Mouse (Mus musculus) hindbrain, postnatal 0 days (tissue): ENCODE measurements around the gene Hmgb3. TPM values are rescaled to one million over a fixed set of nuclear protein-coding genes. Genes with fewer than 3 reads are reported as not detected.

ENCODE experiments used
- ATAC-seq: fragments of 200-750 bp; cut with Nextera tagmentation; 2 replicates; pipeline ENCODE4 v1.8.0; 2017; ENCODE audit warnings: mild to moderate bottlenecking, moderate TSS enrichment, moderate library complexity
- DNase-seq: peaks from one replicate; pipeline ENCODE4 v3.0.0-alpha.2; 2015; ENCODE audit warnings: low spot score
- H3K27ac ChIP-seq: fragments of 300-500 bp; sonication (generic); 2 replicates; pipeline ENCODE4 v1.5.1; 2014; ENCODE audit warnings: mild to moderate bottlenecking
- H3K27me3 ChIP-seq: fragments of 300-500 bp; sonication (generic); 2 replicates; pipeline ENCODE4 v1.6.1; 2014; ENCODE audit warnings: low read length, mixed read lengths; ENCODE audit not compliant: insufficient read depth
- H3K36me3 ChIP-seq: fragments of 300-500 bp; sonication (generic); 2 replicates; pipeline ENCODE4 v1.6.1; 2014; ENCODE audit warnings: low read length, mixed read lengths; ENCODE audit not compliant: insufficient read depth
- H3K4me1 ChIP-seq: fragments of 300-500 bp; sonication (generic); 2 replicates; pipeline ENCODE4 v1.6.1; 2014; ENCODE audit warnings: antibody characterized with exemption, low read length, mixed read lengths; ENCODE audit not compliant: insufficient read depth
- H3K4me2 ChIP-seq: fragments of 300-500 bp; sonication (generic); 2 replicates; pipeline ENCODE4 v1.6.1; 2014; ENCODE audit warnings: low read depth, mild to moderate bottlenecking, low read length, moderate library complexity, mixed read lengths
- H3K4me3 ChIP-seq: fragments of 300-500 bp; sonication (generic); 2 replicates; pipeline ENCODE4 v1.5.1; 2014; ENCODE audit warnings: low read length
- H3K9ac ChIP-seq: fragments of 300-500 bp; sonication (generic); replicated peaks from 2 replicates; pipeline ENCODE4 v1.6.1; 2014; ENCODE audit warnings: mild to moderate bottlenecking, low read length, moderate library complexity, mixed read lengths
- H3K9me3 ChIP-seq: fragments of 300-500 bp; sonication (generic); 2 replicates; pipeline ENCODE4 v1.6.1; 2016; ENCODE audit warnings: low read length, mixed read lengths
- CTCF ChIP-seq: IDR thresholded peaks from 2 replicates; pipeline ENCODE4 v1.5.1; 2016; ENCODE audit warnings: antibody characterized with exemption, control low read depth, low read depth
- WGBS: fragments of 180-500 bp; shearing (Covaris S2); extraction: QIAGEN DNeasy Blood & Tissue Kit; methylation state at CpG from one replicate; pipeline ENCODE4 v1.1.7; 2014; 5-methylcytosine and 5-hydroxymethylcytosine counted together
- polyA plus RNA-seq: library from polyadenylated mRNA; unstranded; fragments of >200 nt; fragmentation: Nextera tagmentation; extraction: Ambion mirVana; gene quantifications from 2 replicates; pipeline ENCODE4 v1.2.1, GENCODE M21; 2015
- total RNA-seq: library from RNA; depleted of rRNA; stranded (reverse); fragments of >200 nt; gene quantifications from 2 replicates; pipeline ENCODE4 v1.2.3, GENCODE M21; 2014

The Hmgb3 gene
- total and polyA plus RNA-seq, 2 experiments from 2014 or later, result 63.6 to 423 TPM

- Histone ChIP-seq H3K9me3 (no peaks in the 10 kb centered on the region), H3K4me1 (no peaks in the 10 kb centered on the region), H3K36me3 (no peaks in the 10 kb centered on the region), H3K27me3 (no peaks in the 10 kb centered on the region), H3K4me2 (no peak overlapping the region), H3K4me3 (no peak overlapping the region), H3K27ac (no peak overlapping the region), H3K9ac (no peak overlapping the region)
- no peak for DNase-seq
- TF ChIP-seq CTCF, result no peak
- ATAC-seq, result no peak
- WGBS, result 67% methylated on average over 2 of the region's 2 CpGs
Measured at GRCm38 (mm10) chrX:71545163-71545562, 10.6 kb upstream of the Hmgb3 start.

- WGBS, result 31% methylated on average over 69 of the region's 112 CpGs
- H3K4me3 ChIP-seq, result peak overlapping the region; percentile 62
- ATAC-seq (peak; percentile 48), DNase-seq (peak; percentile 43)
- H3K4me2 ChIP-seq, result peak overlapping the region; percentile 56
- peak overlapping the region; percentile 92 for H3K27ac ChIP-seq
- no peak for TF ChIP-seq CTCF
- H3K9me3 ChIP-seq, result no peaks in the 10 kb centered on the region
- no peaks in the 10 kb centered on the region for H3K4me1 ChIP-seq
- H3K36me3 ChIP-seq, result 0 out of 2 replicates have a peak, but pooled peaks cover 7% of the 10 kb centered on the region
- H3K9ac ChIP-seq, result peak overlapping the region; percentile 82
- no peaks in the 10 kb centered on the region for H3K27me3 ChIP-seq
Measured at GRCm38 (mm10) chrX:71556115-71556941, 610 bp downstream of the Hmgb3 start.

GRCm38 (mm10) chrX:71556965-71557491 is 1.3 kb downstream of the Hmgb3 start:
- Histone ChIP-seq H3K27me3 (no peaks in the 10 kb centered on the region), H3K4me1 (no peaks in the 10 kb centered on the region), H3K9me3 (no peaks in the 10 kb centered on the region), H3K4me2 (peak overlapping the region; percentile 56), H3K36me3 (0 out of 2 replicates have a peak, but pooled peaks cover 7% of the 10 kb centered on the region), H3K9ac (peak overlapping the region; percentile 82), H3K27ac (peak overlapping the region; percentile 92), H3K4me3 (peak overlapping the region; percentile 62)
- ATAC-seq (no peak), DNase-seq (peak; percentile 14)
- TF ChIP-seq CTCF, result no peak
- WGBS, result 33% methylated on average over 26 of the region's 37 CpGs

- WGBS, result 77% methylated on average over 2 of the region's 2 CpGs
- H3K4me3 ChIP-seq, result no peak overlapping the region
- ATAC-seq, result no peak
Measured at GRCm38 (mm10) chrX:71559336-71559735, 3.6 kb downstream of the Hmgb3 start.

GRCm38 (mm10) chrX:71560796-71561195 is 5.1 kb downstream of the Hmgb3 start:
- Histone ChIP-seq H3K4me3 (no peak overlapping the region), H3K27ac (no peak overlapping the region), H3K27me3 (no peaks in the 10 kb centered on the region), H3K9ac (no peak overlapping the region), H3K36me3 (0 out of 2 replicates have a peak, but pooled peaks cover 7% of the 10 kb centered on the region), H3K4me2 (no peak overlapping the region), H3K9me3 (no peaks in the 10 kb centered on the region), H3K4me1 (no peaks in the 10 kb centered on the region)
- DNase-seq, result no peak
- no peak for ATAC-seq
- TF ChIP-seq CTCF, result no peak
- WGBS, result 94% methylated on average over 1 of the region's 1 CpGs

More at GRCm38 (mm10) chrX:71559336-71559735, 3.6 kb downstream of the Hmgb3 start:
- Histone ChIP-seq H3K36me3 (0 out of 2 replicates have a peak, but pooled peaks cover 7% of the 10 kb centered on the region), H3K27ac (no peak overlapping the region), H3K27me3 (no peaks in the 10 kb centered on the region), H3K4me1 (no peaks in the 10 kb centered on the region), H3K9ac (no peak overlapping the region), H3K9me3 (no peaks in the 10 kb centered on the region), H3K4me2 (no peak overlapping the region)
- DNase-seq, result no peak
- no peak for TF ChIP-seq CTCF

GRCm38 (mm10) chrX:71573132-71573900 is 17.6 kb downstream of the Hmgb3 start:
- no peaks in the 10 kb centered on the region for H3K4me1 ChIP-seq
- no peak overlapping the region for H3K9ac ChIP-seq
- H3K27ac ChIP-seq, result no peak overlapping the region
- no peak for TF ChIP-seq CTCF
- H3K27me3 ChIP-seq, result no peaks in the 10 kb centered on the region
- 59% methylated on average over 3 of the region's 3 CpGs for WGBS
- ATAC-seq (no peak), DNase-seq (no peak)
- no peaks in the 10 kb centered on the region for H3K36me3 ChIP-seq
- no peaks in the 10 kb centered on the region for H3K9me3 ChIP-seq
- no peak overlapping the region for H3K4me2 ChIP-seq
- no peak overlapping the region for H3K4me3 ChIP-seq
